Mouse (Mus musculus) MEL (cell line): ENCODE measurements around the gene Msi2.

Source experiments
- CTCF ChIP-seq, 3 experiments: IDR thresholded peaks in 2 of 3; conservative IDR thresholded peaks in 1 of 3; 2 replicates each; pipeline ENCODE4 v1.5.1; 2011 to 2012; ENCODE audit warnings: low read length in 3 of 3, low read depth in 2 of 3, mild to moderate bottlenecking in 2 of 3, improper control_type of control experiment in 1 of 3, inconsistent platforms in 1 of 3, mixed read lengths in 1 of 3, moderate library complexity in 1 of 3; ENCODE audit not compliant: control insufficient read depth in 1 of 3, insufficient read depth in 1 of 3, poor library complexity in 1 of 3, severe bottlenecking in 1 of 3
- EP300 ChIP-seq, 2 experiments: IDR thresholded peaks; 2 replicates each; pipeline ENCODE4 v1.6.1; 2011; ENCODE audit warnings: improper control_type of control experiment in 2 of 2, low read length in 2 of 2, low read depth in 1 of 2, mild to moderate bottlenecking in 1 of 2
- GABPA ChIP-seq: IDR thresholded peaks from 2 replicates; pipeline ENCODE4 v1.6.1; 2012; ENCODE audit warnings: low read depth, mild to moderate bottlenecking, inconsistent platforms, low read length, improper control_type of control experiment, moderate library complexity
- MAZ ChIP-seq: IDR thresholded peaks from 2 replicates; pipeline ENCODE4 v1.6.1; 2012; ENCODE audit warnings: low read depth, mild to moderate bottlenecking, inconsistent platforms, low read length, improper control_type of control experiment
- MYB ChIP-seq: IDR thresholded peaks from 2 replicates; pipeline ENCODE4 v1.6.1; 2011; ENCODE audit warnings: mild to moderate bottlenecking, low read depth, low read length, improper control_type of control experiment
- TCF12 ChIP-seq: IDR thresholded peaks from 2 replicates; pipeline ENCODE4 v1.6.1; 2014; ENCODE audit warnings: low read depth, mild to moderate bottlenecking, inconsistent platforms, low read length, improper control_type of control experiment, moderate library complexity

DNA sequence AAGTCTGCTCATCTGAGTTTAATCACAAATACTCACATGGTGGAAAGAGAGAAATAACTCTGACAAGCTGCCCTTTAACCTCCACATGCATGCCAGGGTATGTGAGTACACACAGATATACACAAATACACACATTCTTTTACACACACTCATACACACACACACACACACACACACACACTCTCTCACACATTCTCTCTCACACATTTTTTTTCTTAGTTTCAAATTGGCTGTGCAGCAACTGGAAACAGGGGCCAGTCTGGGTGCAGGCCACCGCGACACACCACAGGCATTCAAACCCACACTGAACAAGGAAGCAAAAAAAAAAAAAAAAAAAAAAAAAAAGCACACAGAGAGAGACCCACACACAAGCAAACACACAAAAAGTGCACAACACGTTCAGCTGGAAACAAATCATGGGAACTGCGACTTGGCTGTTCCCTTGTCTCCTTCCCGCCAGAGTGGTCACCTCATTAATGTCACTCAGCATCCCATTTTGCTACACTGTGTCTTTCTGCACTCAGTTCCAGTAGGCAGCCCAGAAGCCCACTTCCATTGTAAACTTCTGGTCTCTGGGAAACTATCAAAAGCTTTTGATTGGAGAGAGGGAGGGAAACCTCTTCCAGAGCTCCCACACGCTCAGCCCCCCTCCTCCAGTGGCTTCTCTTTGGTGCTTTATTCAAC lies 16.2 kb downstream of the Msi2 start:
- TF ChIP-seq MYB (no peak), CTCF (IDR thresholded peaks at IDR 0.05 in 2 of 3, conservative IDR thresholded peaks at IDR 0.05 in 1 of 3; ENCODE audit: control insufficient read depth in 1 of 3, insufficient read depth in 1 of 3, low read depth in 2 of 3, low read length in 3 of 3, poor library complexity in 1 of 3, severe bottlenecking in 1 of 3) (no peak), MAZ (no peak), TCF12 (no peak), EP300 (IDR thresholded peaks at IDR 0.05; ENCODE audit: low read depth in 1 of 2, low read length in 2 of 2) (no peak), GABPA (no peak)
